Mouse (Mus musculus) MEL (cell line): ENCODE measurements around the gene Glp1r.

ENCODE experiments used
- CHD2 ChIP-seq: IDR thresholded peaks from 2 replicates; pipeline ENCODE4 v1.6.1; 2011; ENCODE audit warnings: low read length, improper control_type of control experiment
- EP300 ChIP-seq, 2 experiments: IDR thresholded peaks; 2 replicates each; pipeline ENCODE4 v1.6.1; 2011; ENCODE audit warnings: improper control_type of control experiment in 2 of 2, low read length in 2 of 2, low read depth in 1 of 2, mild to moderate bottlenecking in 1 of 2
- GATA1 ChIP-seq: IDR thresholded peaks from 2 replicates; pipeline ENCODE4 v1.6.1; 2011; ENCODE audit warnings: low read depth, low read length, improper control_type of control experiment
- MAX ChIP-seq: IDR thresholded peaks from 2 replicates; pipeline ENCODE4 v1.6.1; 2011; ENCODE audit warnings: low read length, improper control_type of control experiment
- POLR2A ChIP-seq, 2 experiments: IDR thresholded peaks; 2 replicates each; pipeline ENCODE4 v1.6.1; 2011 to 2012; ENCODE audit warnings: low read length in 2 of 2, mild to moderate bottlenecking in 2 of 2, control low read depth in 1 of 2, improper control_type of control experiment in 1 of 2, low read depth in 1 of 2, moderate library complexity in 1 of 2; ENCODE audit not compliant: control insufficient read depth in 1 of 2, insufficient read depth in 1 of 2, poor library complexity in 1 of 2
- POLR2AphosphoS5 ChIP-seq: IDR thresholded peaks from 2 replicates; pipeline ENCODE4 v1.6.1; 2012; ENCODE audit warnings: low read depth, borderline replicate concordance, mild to moderate bottlenecking, inconsistent platforms, low read length, moderate library complexity, mixed read lengths
- RAD21 ChIP-seq: IDR thresholded peaks from 2 replicates; pipeline ENCODE4 v1.6.1; 2011; ENCODE audit warnings: mild to moderate bottlenecking, low read depth, low read length, improper control_type of control experiment
- SMC3 ChIP-seq: IDR thresholded peaks from 2 replicates; pipeline ENCODE4 v1.6.1; 2011; ENCODE audit warnings: low read depth, low read length, improper control_type of control experiment
- TBP ChIP-seq: IDR thresholded peaks from 2 replicates; pipeline ENCODE4 v1.8.0; 2011; ENCODE audit warnings: low read depth, low read length, improper control_type of control experiment
- TCF12 ChIP-seq: IDR thresholded peaks from 2 replicates; pipeline ENCODE4 v1.6.1; 2014; ENCODE audit warnings: low read depth, mild to moderate bottlenecking, inconsistent platforms, low read length, improper control_type of control experiment, moderate library complexity
- ZC3H11A ChIP-seq: IDR thresholded peaks from 2 replicates; pipeline ENCODE4 v1.6.1; 2012; ENCODE audit warnings: low read depth, mild to moderate bottlenecking, inconsistent platforms, low read length, improper control_type of control experiment
- ZKSCAN1 ChIP-seq: IDR thresholded peaks from 2 replicates; pipeline ENCODE4 v1.6.1; 2012; ENCODE audit warnings: low read depth, mild to moderate bottlenecking, inconsistent platforms, low read length, improper control_type of control experiment, moderate library complexity
- ZNF384 ChIP-seq: IDR thresholded peaks from 2 replicates; pipeline ENCODE4 v1.6.1; 2012; ENCODE audit warnings: low read depth, mild to moderate bottlenecking, inconsistent platforms, low read length, improper control_type of control experiment

DNA sequence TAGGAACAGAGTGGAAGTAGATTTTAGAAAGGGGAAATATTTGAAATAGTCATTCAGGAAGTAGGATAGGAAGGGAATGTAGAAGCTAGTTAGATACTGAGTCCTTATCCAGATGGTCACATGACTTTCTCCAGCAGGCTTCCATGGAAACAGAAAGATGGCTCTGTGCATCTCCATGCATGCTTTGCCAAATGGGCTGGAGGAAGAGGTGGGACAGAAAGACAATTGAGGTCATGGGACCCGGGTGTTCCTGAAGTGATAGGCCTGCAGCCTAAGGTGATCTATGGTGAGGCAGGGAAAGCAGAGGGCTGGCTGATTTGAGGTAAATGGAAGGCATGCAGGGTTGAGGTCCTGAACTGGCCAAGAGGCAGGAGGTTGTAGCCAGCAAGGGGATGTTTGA is 46.8 kb downstream of the Glp1r start:
- no peak for TF ChIP-seq ZKSCAN1
- TF ChIP-seq ZNF384: no peak
- TF ChIP-seq RAD21: no peak
- TF ChIP-seq POLR2AphosphoS5: no peak
- TF ChIP-seq TCF12: no peak
- no peak for TF ChIP-seq POLR2A (IDR thresholded peaks at IDR 0.05; ENCODE audit: control insufficient read depth in 1 of 2, insufficient read depth in 1 of 2, low read depth in 1 of 2, low read length in 2 of 2, poor library complexity in 1 of 2)
- TF ChIP-seq GATA1: no peak
- no peak for TF ChIP-seq EP300 (IDR thresholded peaks at IDR 0.05; ENCODE audit: low read depth in 1 of 2, low read length in 2 of 2)
- TF ChIP-seq TBP: no peak
- no peak for TF ChIP-seq SMC3
- no peak for TF ChIP-seq ZC3H11A
- no peak for TF ChIP-seq MAX
- TF ChIP-seq CHD2: no peak
